Comparison of ENCODE assay signal across 9 mouse cellular contexts in the genomic region with DNA sequence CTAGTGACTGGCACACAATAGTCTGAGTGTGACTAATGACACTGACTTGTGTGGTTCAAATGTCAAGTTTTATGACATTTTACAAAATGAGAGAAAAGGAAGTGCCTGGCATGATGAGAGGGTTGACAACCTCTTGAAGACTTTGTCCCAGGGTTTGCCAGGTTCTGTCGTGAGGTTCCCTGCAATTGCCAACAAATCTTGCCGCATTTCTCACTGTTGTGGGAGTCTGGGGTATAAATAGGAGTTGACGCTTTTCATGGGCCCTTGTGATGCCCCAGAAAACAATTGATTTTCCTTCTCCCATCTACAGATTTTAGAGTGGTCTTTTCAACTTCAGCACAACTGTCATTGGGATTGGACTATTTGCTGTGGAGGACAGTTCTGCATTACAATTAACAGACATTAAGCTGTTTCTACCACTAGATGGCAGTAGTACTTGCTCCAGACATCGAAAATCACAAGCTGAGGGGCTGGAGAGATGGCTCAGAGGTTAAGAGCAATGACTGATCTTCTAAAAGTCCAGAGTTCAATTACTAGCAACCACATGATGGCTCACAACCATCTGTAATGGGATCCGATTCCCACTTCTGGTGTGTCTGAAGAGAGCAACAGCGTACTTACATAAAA. TPM values are rescaled to one million over a fixed set of nuclear protein-coding genes. Genes with fewer than 3 reads are reported as not detected.
DNase-seq lines count a peak whose midpoint lies in the region; TF ChIP-seq lines count a peak whose summit lies in the region.
"Had no signal": no experiment of that assay in that cellular context is flagged by ENCODE, and none has a peak within 500 bp of the region (broad histone marks: within the 10 kb centered on the region; RNA-seq: fewer than 3 reads in every experiment).

No protein-coding gene starts in this region.

- peak; percentile 85 for TF ChIP-seq CTCF in gastrocnemius, adult 2 months (IDR thresholded peaks at IDR 0.05)
- TF ChIP-seq CTCF in thymus, adult 2 months (IDR thresholded peaks at IDR 0.05; ENCODE audit: borderline replicate concordance, control insufficient read depth, extremely low read depth, insufficient read depth, low read length, poor library complexity) = no peak

- no peak for DNase-seq in gastrocnemius, adult 2 months
- DNase-seq in gastrocnemius, postnatal 36 days = no peak
- DNase-seq in thymus, postnatal 14 days = peak; percentile 37
- DNase-seq in thymus, adult 2 months = no peak
- DNase-seq in cerebellum, postnatal 25 days = peak; percentile 21 to 40
- DNase-seq in kidney, adult 9 months = peak; percentile 81
- peak; percentile 35 to 45 for DNase-seq in natural killer cell, adult 2 months (ENCODE audit: low spot score in 2 of 2)
- no peak for DNase-seq in gastrocnemius, postnatal 14 days

- H3K27ac ChIP-seq in gastrocnemius, adult 2 months = no peak overlapping the region
- H3K27ac ChIP-seq in thymus, adult 2 months (ENCODE audit: control insufficient read depth, insufficient read depth, low read length) = no peak overlapping the region
- H3K27ac ChIP-seq: embryonic facial prominence, embryonic 12.5 days had no signal

- intact Hi-C loops in gastrocnemius, adult 2 months (cut with DNase I) = loop anchor here (1.0 to 10.0 kb wide), 6 partner anchors 59 to 311 kb away; a partner anchor contains a TSS
- intact Hi-C loops in gastrocnemius, postnatal 36 days (cut with DNase I) = loop anchor here (5.0 to 10.0 kb wide), 4 partner anchors 59 to 307 kb away; a partner anchor contains a TSS
- intact Hi-C loops in gastrocnemius, postnatal 14 days (cut with DNase I; ENCODE audit: low total_unique reads) = loop anchor here (10.0 kb wide), 2 partner anchors 137 to 307 kb away; no protein-coding TSS in a partner anchor

- H3K36me3 ChIP-seq in thymus, adult 2 months (ENCODE audit: control insufficient read depth, insufficient read depth, low read length) = no peaks in the 10 kb centered on the region
- H3K36me3 ChIP-seq: embryonic facial prominence, embryonic 12.5 days had no signal

- no peak overlapping the region for H3K4me3 ChIP-seq in gastrocnemius, adult 2 months
- H3K4me3 ChIP-seq in thymus, adult 2 months (ENCODE audit: control insufficient read depth, insufficient read depth, low read length) = no peak overlapping the region
- H3K4me3 ChIP-seq: embryonic facial prominence, embryonic 12.5 days had no signal

- H3K27me3 ChIP-seq in thymus, adult 2 months (ENCODE audit: control insufficient read depth, insufficient read depth, low read length) = no peaks in the 10 kb centered on the region

- no peak for TF ChIP-seq POLR2A in thymus, adult 2 months (IDR thresholded peaks at IDR 0.05; ENCODE audit: control insufficient read depth, extremely low read depth, insufficient read depth, low read length, poor library complexity)

- no peaks in the 10 kb centered on the region for H3K4me1 ChIP-seq in thymus, adult 2 months (replicated peaks; ENCODE audit: control insufficient read depth, insufficient read depth, low read length)
- H3K4me1 ChIP-seq: embryonic facial prominence, embryonic 12.5 days had no signal

- 43% methylated on average over 6 of the region's 6 CpGs for WGBS in thymus, adult 2 months

RNA-seq across cellular contexts. Expression of a gene that starts 4.2 kb away (rescaled TPM):
- total RNA-seq in gastrocnemius, adult 2 months (2021) = 1 to 10 TPM; 8.4 to 9.7 TPM
- 1 to 10 TPM; 7.5 to 7.8 TPM for total RNA-seq in gastrocnemius, postnatal 36 days (2021)
- 1.6 and 1.7 TPM in 2 replicates for polyA plus RNA-seq in thymus, adult 2 months (2012; rRNA removed)
- total RNA-seq in gastrocnemius, postnatal 14 days (2021) = 1 to 10 TPM; 4.5 to 5.8 TPM

RNA-seq across cellular contexts. Expression of a gene that starts 19.1 kb away (rescaled TPM):
- 1 to 10 TPM; 5.0 to 9.0 TPM for total RNA-seq in gastrocnemius, adult 2 months (2021)
- 1 to 10 TPM; 5.0 to 7.6 TPM for total RNA-seq in gastrocnemius, postnatal 36 days (2021)
- 2.5 and 2.6 TPM in 2 replicates for polyA plus RNA-seq in thymus, adult 2 months (2012; rRNA removed)
- total RNA-seq in gastrocnemius, postnatal 14 days (2021) = 1 to 10 TPM; 4.6 to 6.8 TPM

RNA-seq across cellular contexts. Expression of a gene that starts 19.4 kb away (rescaled TPM):
- 10 to 100 TPM; 12.6 to 13.9 TPM for total RNA-seq in gastrocnemius, adult 2 months (2021)
- 10 to 100 TPM; 15.3 to 15.7 TPM for total RNA-seq in gastrocnemius, postnatal 36 days (2021)
- polyA plus RNA-seq in thymus, adult 2 months (2012; rRNA removed) = 5.9 and 6.4 TPM in 2 replicates
- 10 to 100 TPM; 13.8 to 16.8 TPM for total RNA-seq in gastrocnemius, postnatal 14 days (2021)

Comparison
In these comparisons a context has a peak if more than half of its experiments do, and no peak if none do; other contexts are left out.
1. DNase-seq: peak in thymus, postnatal 14 days (single experiment), cerebellum, postnatal 25 days (2 of 2), kidney, adult 9 months (single experiment) and natural killer cell, adult 2 months (2 of 2); none in gastrocnemius, adult 2 months (single experiment), gastrocnemius, postnatal 36 days (0 of 2), thymus, adult 2 months (single experiment) and gastrocnemius, postnatal 14 days (single experiment).